Mouse (Mus musculus) urinary bladder, adult 2 months (tissue): ENCODE data around the gene Lcat. TPM values are rescaled to one million over a fixed set of nuclear protein-coding genes. Genes with fewer than 3 reads are reported as not detected.

Experiments used
- DNase-seq: peaks from one replicate; pipeline ENCODE4 v3.0.0; 2022; ENCODE audit warnings: low spot score
- polyA plus RNA-seq: library from polyadenylated mRNA; depleted of rRNA; stranded (reverse); fragments of >200 nt; gene quantifications from 2 replicates; pipeline ENCODE4 v1.2.3, GENCODE M21; 2012; rRNA removed

The Lcat gene
- polyA plus RNA-seq, 1 experiment: 5.2 TPM

GRCm38 (mm10) chr8:105889756-105890465 is 53.3 kb downstream of the Lcat start:
- no peak for DNase-seq

Other genes starting within 250 kb of the Lcat start
- 18.2 and 18.8 TPM in 2 replicates for gene Acd, start 242.3 kb downstream of the Lcat start, polyA plus RNA-seq
- gene Pard6a, start 242.2 kb downstream of the Lcat start, polyA plus RNA-seq: 11.2 and 15.4 TPM in 2 replicates
- gene 4933405L10Rik, start 235.7 kb downstream of the Lcat start, polyA plus RNA-seq: not detected in 2 replicates
- 9.6 and 11.5 TPM in 2 replicates for gene Enkd1, start 235.2 kb downstream of the Lcat start, polyA plus RNA-seq
- gene Gfod2, start 184.7 kb downstream of the Lcat start, polyA plus RNA-seq: 5.2 and 5.9 TPM in 2 replicates
- gene Ranbp10, start 116.0 kb downstream of the Lcat start, polyA plus RNA-seq: 17.7 and 18.2 TPM in 2 replicates
- not detected in 2 replicates for gene Tsnaxip1, start 115.7 kb downstream of the Lcat start, polyA plus RNA-seq
- 14.5 and 21.2 TPM in 2 replicates for gene Cenpt, start 90.1 kb downstream of the Lcat start, polyA plus RNA-seq
- gene Thap11, start 88.2 kb downstream of the Lcat start, polyA plus RNA-seq: 42.2 and 44.4 TPM in 2 replicates
- 79.8 and 95.3 TPM in 2 replicates for gene Nutf2, start 82.8 kb downstream of the Lcat start, polyA plus RNA-seq
- gene Edc4, start 62.5 kb downstream of the Lcat start, polyA plus RNA-seq: 38.1 and 44.6 TPM in 2 replicates
- 1.9 and 2.0 TPM in 2 replicates for gene Nrn1l, start 49.8 kb downstream of the Lcat start, polyA plus RNA-seq
- 30.0 and 32.6 TPM in 2 replicates for gene Pskh1, start 42.9 kb downstream of the Lcat start, polyA plus RNA-seq
- gene Ctrl, start 9.5 kb downstream of the Lcat start, polyA plus RNA-seq: 1.4 and 1.8 TPM in 2 replicates
- gene Psmb10, start 4.9 kb downstream of the Lcat start, polyA plus RNA-seq: 82.8 and 98.7 TPM in 2 replicates
- 64.3 and 69.6 TPM in 2 replicates for gene Slc12a4, start 22.7 kb upstream of the Lcat start, polyA plus RNA-seq
- gene Dpep3, start 36.0 kb upstream of the Lcat start, polyA plus RNA-seq: 0.12 and 0.17 TPM in 2 replicates
- gene Dus2, start 48.0 kb upstream of the Lcat start, polyA plus RNA-seq: 16.6 and 19.3 TPM in 2 replicates
- 0.06 and 0.07 TPM in 2 replicates for gene Dpep2nb, start 62.6 kb upstream of the Lcat start, polyA plus RNA-seq
- 10.5 and 11.8 TPM in 2 replicates for gene Ddx28, start 68.5 kb upstream of the Lcat start, polyA plus RNA-seq
- 15.4 and 19.9 TPM in 2 replicates for gene Nfatc3, start 115.5 kb upstream of the Lcat start, polyA plus RNA-seq
- gene Esrp2, start 193.6 kb upstream of the Lcat start, polyA plus RNA-seq: 57.5 and 70.1 TPM in 2 replicates
- 13.5 and 18.5 TPM in 2 replicates for gene Pla2g15, start 207.0 kb upstream of the Lcat start, polyA plus RNA-seq
- gene Slc7a6, start 225.5 kb upstream of the Lcat start, polyA plus RNA-seq: 36.0 and 45.0 TPM in 2 replicates